Mouse (Mus musculus): ENCODE measurements around the gene Tmf1. TPM values are rescaled to one million over a fixed set of nuclear protein-coding genes. Genes with fewer than 3 reads are reported as not detected.

Tmf1 gene
- 2.2 and 3.8 TPM in 2 replicates for polyA plus RNA-seq (2012; rRNA removed)

GRCm38 (mm10) chr6:97178491-97179366, at the start of gene Tmf1:
TSS of gene Tmf1 (minus strand) at chr6:97179122.
- peak; percentile 86 for DNase-seq (ENCODE audit: low read depth, low spot score)
- under 1% methylated on average over 80 of the region's 80 CpGs for WGBS

GRCm38 (mm10) chr6:97227067-97227847, 48.3 kb upstream of the Tmf1 start:
- 95% methylated on average over 9 of the region's 9 CpGs for WGBS
- DNase-seq (ENCODE audit: low read depth, low spot score), result no peak

GRCm38 (mm10) chr6:97226083-97226491, 47.2 kb upstream of the Tmf1 start:
- 91% methylated on average over 1 of the region's 1 CpGs for WGBS
- no peak for DNase-seq (ENCODE audit: low read depth, low spot score)

GRCm38 (mm10) chr6:97224505-97224904, 45.6 kb upstream of the Tmf1 start:
- WGBS, result 96% methylated on average over 8 of the region's 8 CpGs

DNA sequence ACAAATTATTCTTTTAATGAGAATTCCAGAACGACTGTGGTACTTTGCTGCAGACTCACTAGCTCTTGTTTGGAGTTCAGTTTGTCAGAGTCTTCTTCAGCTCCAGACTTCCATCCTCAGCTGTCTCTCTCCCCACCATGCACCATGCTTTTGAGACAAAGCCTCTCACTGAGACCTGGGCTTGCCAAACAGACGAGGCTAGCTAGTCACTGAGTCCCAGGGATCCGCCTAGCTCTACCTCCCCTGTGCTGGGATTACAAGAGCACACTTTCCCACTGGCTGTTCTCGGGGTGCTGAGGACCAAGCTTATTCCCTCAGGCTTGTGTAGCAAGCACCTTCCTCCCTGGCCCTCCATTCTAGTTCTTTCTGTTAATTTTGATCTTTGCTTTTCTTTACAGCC, 44.6 kb upstream of the Tmf1 start:
- 80% methylated on average over 4 of the region's 4 CpGs for WGBS

More at GRCm38 (mm10) chr6:97224505-97224904, 45.6 kb upstream of the Tmf1 start:
- DNase-seq (ENCODE audit: low read depth, low spot score), result no peak

DNA sequence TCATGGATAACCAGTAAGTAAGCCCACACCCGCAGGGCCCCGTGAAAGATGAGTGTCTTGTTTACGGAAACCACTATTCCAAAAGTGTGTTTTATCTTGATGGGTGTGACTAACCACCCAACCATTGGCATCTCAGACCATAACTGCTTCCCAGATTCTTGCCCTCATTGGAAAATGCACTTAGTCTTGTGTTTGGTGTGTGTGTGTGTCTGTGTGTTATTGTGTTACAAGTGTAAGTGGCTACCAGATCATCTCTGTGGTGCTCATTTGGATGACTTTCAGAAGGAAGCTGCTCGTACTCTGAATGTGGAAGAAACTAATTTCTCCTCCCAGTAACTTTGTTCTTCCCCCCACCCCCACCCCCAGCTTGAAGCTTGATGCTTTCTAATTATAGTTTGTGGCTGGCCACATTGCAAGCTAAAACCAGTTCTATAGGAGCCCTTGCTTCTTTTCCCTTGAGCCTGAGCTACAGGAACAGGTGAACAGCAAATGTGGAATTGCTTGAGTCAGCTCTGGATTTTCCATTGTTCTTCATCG, 44.1 kb upstream of the Tmf1 start:
- DNase-seq (ENCODE audit: low read depth, low spot score), result no peak
- WGBS, result 39% methylated on average over 5 of the region's 5 CpGs

More for the DNA sequence above, 44.6 kb upstream of the Tmf1 start:
- no peak for DNase-seq (ENCODE audit: low read depth, low spot score)

GRCm38 (mm10) chr6:97222321-97222720, 43.4 kb upstream of the Tmf1 start:
- no peak for DNase-seq (ENCODE audit: low read depth, low spot score)
- 71% methylated on average over 6 of the region's 6 CpGs for WGBS

- no peak for DNase-seq (ENCODE audit: low read depth, low spot score)
- 71% methylated on average over 15 of the region's 15 CpGs for WGBS
Observed at GRCm38 (mm10) chr6:97221205-97222025, 42.5 kb upstream of the Tmf1 start.

DNA sequence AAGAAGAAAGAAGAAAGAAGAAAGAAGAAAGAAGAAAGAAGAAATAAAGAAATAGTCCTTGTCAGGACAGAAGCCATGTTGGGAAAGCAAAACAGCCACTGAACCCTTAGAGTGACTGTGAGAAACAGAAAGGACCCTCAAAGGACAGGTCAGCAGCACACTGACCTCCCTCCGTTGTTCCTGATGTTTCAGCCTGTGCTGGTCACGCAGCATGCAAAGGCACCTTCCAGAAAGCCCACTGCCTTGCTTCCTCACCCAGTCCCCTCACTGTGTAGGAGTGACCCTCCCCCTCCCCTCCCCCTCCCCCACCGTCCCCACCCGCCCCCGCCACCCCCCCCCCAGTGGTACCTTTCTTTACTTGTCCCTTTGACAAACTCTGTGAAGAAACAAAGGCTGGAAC, 41.8 kb upstream of the Tmf1 start:
- DNase-seq (ENCODE audit: low read depth, low spot score), result no peak
- WGBS, result 76% methylated on average over 4 of the region's 5 CpGs

DNA sequence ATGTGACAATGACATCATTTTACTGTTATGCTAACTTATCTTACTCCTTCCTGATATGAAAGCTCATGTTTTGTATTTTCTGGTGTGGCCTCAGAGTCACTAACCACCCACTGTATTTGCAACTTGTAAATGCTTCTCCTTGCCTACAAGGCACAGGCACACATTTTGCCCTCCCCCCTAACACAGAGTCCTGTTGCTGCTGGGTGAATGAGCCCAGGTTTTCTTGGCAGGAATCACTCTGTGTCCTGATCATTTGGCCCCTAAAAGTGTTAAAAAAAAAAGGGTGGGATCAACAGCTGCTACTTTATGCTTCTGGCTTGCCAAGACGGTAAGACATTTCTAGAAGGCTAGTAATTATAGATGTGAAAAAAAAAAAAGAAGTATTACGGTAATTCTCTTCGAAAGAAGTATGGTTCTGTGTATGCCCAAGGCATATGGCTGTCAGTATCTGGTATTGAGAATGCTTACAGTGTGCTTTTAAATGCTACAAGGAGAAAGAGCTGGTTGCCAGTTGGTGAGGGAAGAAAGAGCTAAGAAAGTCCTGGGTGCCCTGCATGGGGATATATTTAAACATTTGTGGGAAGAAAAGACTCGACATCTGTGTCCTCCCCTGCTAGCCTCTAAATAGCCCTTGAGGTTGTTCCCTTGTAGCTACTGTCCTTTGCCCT, 37.4 kb upstream of the Tmf1 start:
- 41% methylated on average over 4 of the region's 4 CpGs for WGBS

GRCm38 (mm10) chr6:97211981-97212380, 33.1 kb upstream of the Tmf1 start:
- 14% methylated on average over 12 of the region's 12 CpGs for WGBS
- no peak for DNase-seq (ENCODE audit: low read depth, low spot score)

More for the DNA sequence above, 37.4 kb upstream of the Tmf1 start:
- no peak for DNase-seq (ENCODE audit: low read depth, low spot score)

- DNase-seq (ENCODE audit: low read depth, low spot score), result no peak
- under 1% methylated on average over 22 of the region's 22 CpGs for WGBS
Observed at GRCm38 (mm10) chr6:97210962-97211601, 32.2 kb upstream of the Tmf1 start.

GRCm38 (mm10) chr6:97210191-97210961, 31.5 kb upstream of the Tmf1 start, which contains the start of gene Arl6ip5:
TSS of gene Arl6ip5 (plus strand) at chr6:97210689.
- 6% methylated on average over 32 of the region's 32 CpGs for WGBS
- DNase-seq (ENCODE audit: low read depth, low spot score), result peak; percentile 67

DNA sequence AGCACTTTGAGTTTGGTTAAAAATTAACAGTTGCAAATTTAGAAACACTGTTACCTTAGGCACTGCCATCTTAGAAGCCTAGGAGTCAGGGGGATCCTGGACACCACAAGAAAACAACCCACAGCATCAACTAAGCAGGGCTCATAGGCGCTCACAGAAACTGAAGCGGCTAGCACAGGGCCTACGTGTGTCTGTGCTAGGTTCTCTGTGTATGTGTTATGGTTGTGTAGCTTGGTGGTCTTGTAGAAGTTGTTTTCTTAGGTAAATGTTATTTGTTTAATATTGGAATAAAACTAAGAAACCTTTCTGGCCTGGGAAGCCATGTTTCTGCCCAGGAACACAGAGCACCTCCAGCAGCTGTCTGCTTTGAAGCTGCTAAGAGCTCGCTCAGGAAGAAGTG, 30.8 kb upstream of the Tmf1 start:
- no peak for DNase-seq (ENCODE audit: low read depth, low spot score)
- 88% methylated on average over 4 of the region's 4 CpGs for WGBS

GRCm38 (mm10) chr6:97209201-97209600, 30.3 kb upstream of the Tmf1 start:
- no peak for DNase-seq (ENCODE audit: low read depth, low spot score)
- WGBS, result 61% methylated on average over 3 of the region's 3 CpGs

- WGBS, result 24% methylated on average over 3 of the region's 3 CpGs
- no peak for DNase-seq (ENCODE audit: low read depth, low spot score)
Observed at GRCm38 (mm10) chr6:97208406-97208805, 29.5 kb upstream of the Tmf1 start.

DNA sequence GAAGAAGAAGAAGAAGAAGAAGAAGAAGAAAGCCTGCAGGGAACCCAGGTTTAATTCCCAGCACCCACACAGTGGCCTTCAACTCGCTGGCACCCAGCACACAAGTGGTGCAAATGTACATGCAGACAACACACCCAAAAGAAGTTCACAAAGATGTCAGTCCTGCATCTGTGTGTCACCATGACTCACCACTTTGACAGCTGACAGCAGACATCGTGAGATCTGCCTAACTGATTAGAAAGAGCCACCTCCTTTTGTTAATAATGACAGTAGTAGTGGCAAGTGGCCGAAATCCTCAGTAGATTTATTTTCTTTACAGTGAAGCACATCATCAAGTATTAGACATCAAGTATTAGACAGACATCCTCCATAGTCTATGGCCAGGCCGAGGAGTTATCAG, 28.2 kb upstream of the Tmf1 start:
- WGBS, result 67% methylated on average over 4 of the region's 4 CpGs

DNA sequence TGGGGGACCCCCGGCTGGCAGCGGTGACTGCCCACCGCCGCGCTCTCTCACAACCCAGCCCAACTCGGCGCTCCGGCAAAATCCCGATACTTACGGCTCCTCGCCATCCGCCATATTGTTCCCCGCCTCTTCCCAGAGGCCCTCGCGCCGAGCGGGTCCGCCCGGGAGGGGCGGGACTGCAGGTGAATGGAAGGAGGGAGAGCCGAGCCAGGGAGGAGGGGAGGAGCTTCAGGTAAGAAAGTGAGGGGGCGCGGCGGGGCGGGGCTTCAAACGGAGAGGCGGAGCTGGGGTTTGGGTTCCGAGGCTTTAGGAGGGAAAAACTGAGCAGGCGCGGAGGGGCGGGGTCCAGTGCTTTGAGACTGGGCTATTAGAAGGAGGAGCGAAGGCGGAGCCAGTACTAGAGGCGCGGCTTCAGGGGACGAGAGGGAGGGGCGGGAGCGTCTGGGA, 26.5 kb upstream of the Tmf1 start, which contains the start of gene Uba3:
Gene Uba3, minus strand, starts transcription at position 209 of the 447 bp plus-strand sequence.
- WGBS, result 1% methylated on average over 38 of the region's 38 CpGs
- DNase-seq (ENCODE audit: low read depth, low spot score), result peak; percentile 99

More for the DNA sequence above, 28.2 kb upstream of the Tmf1 start:
- DNase-seq (ENCODE audit: low read depth, low spot score), result no peak
